Mouse (Mus musculus): ENCODE data around the gene Isoc2b.

DNA sequence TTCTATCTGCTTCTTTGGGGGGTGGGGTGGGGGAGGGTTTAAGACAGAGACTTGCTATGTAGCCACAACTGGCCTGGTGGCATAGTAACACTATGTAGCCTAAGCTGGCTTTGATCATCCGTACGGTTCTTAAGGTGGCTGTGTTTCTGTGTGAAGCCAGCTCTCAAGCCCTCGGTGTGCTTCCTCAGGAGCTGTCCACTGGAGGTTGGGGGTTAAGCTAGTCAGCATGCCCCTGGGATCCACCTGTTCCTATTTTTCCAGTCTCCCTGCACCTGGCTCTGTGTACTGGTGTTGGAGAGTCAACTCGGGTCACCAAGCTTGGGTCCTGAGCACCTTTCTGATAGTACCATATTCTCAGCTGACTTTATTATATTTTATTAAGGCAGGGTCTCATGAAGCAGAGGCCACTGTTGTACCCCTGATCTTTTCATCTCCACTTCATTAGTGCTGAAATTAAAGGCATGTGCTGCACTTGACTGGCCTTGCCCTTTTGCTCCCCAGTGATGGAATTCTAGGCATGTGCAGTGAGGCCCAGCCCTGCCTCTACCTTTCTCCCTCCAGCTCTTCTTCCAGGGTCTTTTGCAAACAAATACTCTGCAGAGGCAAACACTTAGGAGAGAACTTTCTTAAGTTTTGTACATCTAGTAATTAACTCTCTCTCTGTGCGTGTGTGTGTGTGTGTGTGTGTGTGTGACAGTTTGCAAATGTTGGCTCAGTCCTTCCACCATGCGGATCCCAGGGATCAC is 47.7 kb downstream of the Isoc2b start:
- TF ChIP-seq SMC3 (IDR thresholded peaks at IDR 0.05; ENCODE audit: low read depth, low read length) = no peak
- no peak for TF ChIP-seq ZMIZ1 (IDR thresholded peaks at IDR 0.05; ENCODE audit: low read depth, low read length)
- TF ChIP-seq CTCF (conservative IDR thresholded peaks at IDR 0.05 in 1 of 2, IDR thresholded peaks at IDR 0.05 in 1 of 2; ENCODE audit: low read depth in 2 of 2, low read length in 2 of 2) = no peak
- TF ChIP-seq ELF1 (IDR thresholded peaks at IDR 0.05; ENCODE audit: low read depth, low read length) = no peak
- TF ChIP-seq HCFC1 (IDR thresholded peaks at IDR 0.05; ENCODE audit: low read depth, low read length) = no peak
- no peak for TF ChIP-seq POLR2A (IDR thresholded peaks at IDR 0.05; ENCODE audit: low read depth, low read length)
- TF ChIP-seq E2F4 (IDR thresholded peaks at IDR 0.05; ENCODE audit: insufficient replicate concordance, low read depth, low read length) = no peak
- TF ChIP-seq TBP (conservative IDR thresholded peaks at IDR 0.05; ENCODE audit: low read depth, low read length) = no peak
- TF ChIP-seq ZKSCAN1 (IDR thresholded peaks at IDR 0.05; ENCODE audit: borderline replicate concordance, low read depth, low read length) = no peak
- no peak for TF ChIP-seq EP300 (IDR thresholded peaks at IDR 0.05; ENCODE audit: low read length)
- TF ChIP-seq ETS1 (conservative IDR thresholded peaks at IDR 0.05; ENCODE audit: low read depth, low read length) = no peak
- no peak for TF ChIP-seq MEF2A (IDR thresholded peaks at IDR 0.05; ENCODE audit: borderline replicate concordance, low read depth, low read length)

Data from CH12.LX (cell line).